Comparison of ENCODE assay signal across 31 mouse cellular contexts in the genomic region with DNA sequence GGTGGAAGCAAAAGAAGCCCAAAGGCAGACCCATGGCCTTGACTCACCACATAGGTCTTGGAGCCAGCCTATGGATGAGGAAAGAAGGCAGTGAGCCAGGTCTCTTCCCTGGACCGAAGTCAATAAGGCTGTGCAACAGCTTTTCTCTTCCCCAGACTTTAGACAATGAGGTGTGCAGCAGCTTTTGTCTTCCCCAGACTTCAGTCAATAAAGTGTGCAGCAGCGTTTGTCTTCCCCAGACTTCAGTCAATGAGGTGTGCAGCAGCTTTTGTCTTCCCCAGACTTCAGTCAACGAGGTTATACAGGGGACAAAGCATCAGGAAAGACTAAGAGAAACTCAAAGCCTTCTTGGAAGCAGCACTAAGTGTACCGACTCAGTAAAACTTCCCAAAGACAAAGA. TPM values are rescaled to one million over a fixed set of nuclear protein-coding genes. Genes with fewer than 3 reads are reported as not detected.
DNase-seq lines count a peak whose midpoint lies in the region; ATAC-seq and TF ChIP-seq lines count a peak whose summit lies in the region.
"Had no signal": no experiment of that assay in that cellular context is flagged by ENCODE, and none has a peak within 500 bp of the region (broad histone marks: within the 10 kb centered on the region; RNA-seq: fewer than 3 reads in every experiment).

No protein-coding gene starts in this region.

- H3K4me3 ChIP-seq in intestine, embryonic 16.5 days (ENCODE audit: low read length), result no peak overlapping the region
- no peak overlapping the region for H3K4me3 ChIP-seq in intestine, embryonic 15.5 days (replicated peaks)
- H3K4me3 ChIP-seq in stomach, embryonic 15.5 days (replicated peaks), result no peak overlapping the region
- H3K4me3 ChIP-seq in stomach, postnatal 0 days (ENCODE audit: low read depth, low read length), result no peak overlapping the region
- no peak overlapping the region for H3K4me3 ChIP-seq in liver, embryonic 13.5 days (replicated peaks)
- H3K4me3 ChIP-seq: embryonic facial prominence, embryonic 10.5 days; embryonic facial prominence, embryonic 15.5 days; forebrain, embryonic 12.5 days; heart, embryonic 10.5 days; heart, embryonic 15.5 days; limb, embryonic 13.5 days; megakaryocyte, embryonic 14.5 days; midbrain, embryonic 13.5 days; neural tube, embryonic 15.5 days had no signal

- ATAC-seq in intestine, embryonic 16.5 days, result no peak
- ATAC-seq in intestine, embryonic 15.5 days, result no peak
- ATAC-seq in stomach, embryonic 15.5 days (ENCODE audit: insufficient read depth, low FRiP score, low read depth), result no peak
- no peak for ATAC-seq in stomach, postnatal 0 days (ENCODE audit: low FRiP score, low TSS enrichment)
- ATAC-seq in liver, embryonic 13.5 days (ENCODE audit: low read depth), result no peak
- ATAC-seq: forebrain, postnatal 0 days; hindbrain, postnatal 0 days; intestine, postnatal 0 days; lung, postnatal 0 days; midbrain, embryonic 13.5 days; Patski had no signal

- no peaks in the 10 kb centered on the region for H3K9me3 ChIP-seq in intestine, embryonic 16.5 days (ENCODE audit: control insufficient read depth, low read length)
- H3K9me3 ChIP-seq in intestine, embryonic 15.5 days, result no peaks in the 10 kb centered on the region
- no peaks in the 10 kb centered on the region for H3K9me3 ChIP-seq in stomach, embryonic 15.5 days
- no peaks in the 10 kb centered on the region for H3K9me3 ChIP-seq in stomach, postnatal 0 days (ENCODE audit: control insufficient read depth, low read length)
- no peaks in the 10 kb centered on the region for H3K9me3 ChIP-seq in liver, embryonic 13.5 days (replicated peaks)
- H3K9me3 ChIP-seq: embryonic facial prominence, embryonic 10.5 days; embryonic facial prominence, embryonic 15.5 days; forebrain, embryonic 12.5 days; heart, embryonic 10.5 days; heart, embryonic 15.5 days; limb, embryonic 13.5 days; megakaryocyte, embryonic 14.5 days; midbrain, embryonic 13.5 days; neural tube, embryonic 15.5 days had no signal

- H3K9ac ChIP-seq in intestine, embryonic 16.5 days (ENCODE audit: low read depth, low read length), result no peak overlapping the region
- no peak overlapping the region for H3K9ac ChIP-seq in intestine, embryonic 15.5 days
- H3K9ac ChIP-seq in stomach, embryonic 15.5 days, result no peak overlapping the region
- no peak overlapping the region for H3K9ac ChIP-seq in stomach, postnatal 0 days (ENCODE audit: low read length)
- H3K9ac ChIP-seq in liver, embryonic 13.5 days, result no peak overlapping the region
- H3K9ac ChIP-seq: embryonic facial prominence, embryonic 15.5 days; forebrain, embryonic 12.5 days; forebrain, postnatal 0 days; heart, embryonic 15.5 days; limb, embryonic 13.5 days; midbrain, embryonic 13.5 days; neural tube, embryonic 15.5 days had no signal

- no peak for DNase-seq in stomach, postnatal 0 days (ENCODE audit: low spot score)
- DNase-seq in liver, embryonic 13.5 days, result no peak
- DNase-seq in layer of hippocampus, adult 18-20 months (ENCODE audit: low spot score in 2 of 2), result no peak
- DNase-seq in embryo, embryonic 10 days (ENCODE audit: low spot score), result no peak
- DNase-seq: adrenal gland, adult 2 months; adrenal gland, postnatal 36 days; cerebellum, adult 18-20 months; cerebellum, postnatal 14 days; forebrain, postnatal 0 days; lung, postnatal 4 days; retina, postnatal 1 day; right cerebral cortex, postnatal 25 days; spleen, adult 18-20 months; thymus, postnatal 14 days had no signal

- TF ChIP-seq EP300 in stomach, postnatal 0 days (optimal IDR thresholded peaks at IDR 0.05), result no peak

- H3K4me2 ChIP-seq in intestine, embryonic 16.5 days (ENCODE audit: low read depth, low read length), result no peak overlapping the region
- H3K4me2 ChIP-seq in intestine, embryonic 15.5 days (replicated peaks), result no peak overlapping the region
- H3K4me2 ChIP-seq in stomach, embryonic 15.5 days, result no peak overlapping the region
- no peak overlapping the region for H3K4me2 ChIP-seq in stomach, postnatal 0 days (replicated peaks; ENCODE audit: low read depth)
- no peak overlapping the region for H3K4me2 ChIP-seq in liver, embryonic 13.5 days
- H3K4me2 ChIP-seq: embryonic facial prominence, embryonic 15.5 days; forebrain, embryonic 12.5 days; heart, embryonic 15.5 days; limb, embryonic 13.5 days; midbrain, embryonic 13.5 days; neural tube, embryonic 15.5 days had no signal

- H3K27ac ChIP-seq in intestine, embryonic 16.5 days (ENCODE audit: low read length), result peak overlapping the region; percentile 94; the same call in 1 of the 2 replicates
- no peak overlapping the region for H3K27ac ChIP-seq in intestine, embryonic 15.5 days
- H3K27ac ChIP-seq in stomach, embryonic 15.5 days, result 0 out of 2 replicates have a peak overlapping the region, but pooled peaks have one; percentile 86
- no peak overlapping the region for H3K27ac ChIP-seq in stomach, postnatal 0 days (replicated peaks)
- H3K27ac ChIP-seq in liver, embryonic 13.5 days, result peak overlapping the region; percentile 76; the same call in 1 of the 2 replicates
- H3K27ac ChIP-seq: embryonic facial prominence, embryonic 10.5 days; embryonic facial prominence, embryonic 15.5 days; forebrain, embryonic 12.5 days; heart, embryonic 10.5 days; heart, embryonic 15.5 days; hindbrain, postnatal 0 days; limb, embryonic 13.5 days; midbrain, embryonic 13.5 days; neural tube, embryonic 15.5 days had no signal

- no peak for TF ChIP-seq CTCF in stomach, postnatal 0 days (IDR thresholded peaks at IDR 0.05; ENCODE audit: low read depth)

- H3K4me1 ChIP-seq in intestine, embryonic 16.5 days (ENCODE audit: control insufficient read depth, insufficient read depth, low read length), result peaks cover 8% of the 10 kb centered on the region; the same call in 1 of the 2 replicates
- peaks cover 11% of the 10 kb centered on the region for H3K4me1 ChIP-seq in intestine, embryonic 15.5 days (replicated peaks)
- peaks cover 12% of the 10 kb centered on the region; the same call in 1 of the 2 replicates for H3K4me1 ChIP-seq in stomach, embryonic 15.5 days
- no peaks in the 10 kb centered on the region; the same call in 1 of the 2 replicates for H3K4me1 ChIP-seq in stomach, postnatal 0 days (replicated peaks; ENCODE audit: control insufficient read depth, insufficient read depth)
- H3K4me1 ChIP-seq in liver, embryonic 13.5 days (replicated peaks), result peaks cover 15% of the 10 kb centered on the region
- H3K4me1 ChIP-seq: embryonic facial prominence, embryonic 15.5 days; neural tube, embryonic 15.5 days had no signal

- 77% methylated on average over 4 of the region's 4 CpGs for WGBS in intestine, embryonic 16.5 days
- WGBS in intestine, embryonic 15.5 days, result 80% methylated on average over 4 of the region's 4 CpGs
- 71% methylated on average over 4 of the region's 4 CpGs for WGBS in stomach, embryonic 15.5 days
- 64% methylated on average over 4 of the region's 4 CpGs for WGBS in stomach, postnatal 0 days
- 65% methylated on average over 4 of the region's 4 CpGs for WGBS in liver, embryonic 13.5 days (ENCODE audit: insufficient replicate concordance)

- H3K36me3 ChIP-seq in intestine, embryonic 16.5 days (ENCODE audit: control insufficient read depth, insufficient read depth, low read length), result no peaks in the 10 kb centered on the region
- no peaks in the 10 kb centered on the region for H3K36me3 ChIP-seq in intestine, embryonic 15.5 days
- H3K36me3 ChIP-seq in stomach, embryonic 15.5 days, result no peaks in the 10 kb centered on the region
- H3K36me3 ChIP-seq in stomach, postnatal 0 days (ENCODE audit: control insufficient read depth, insufficient read depth, low read length), result no peaks in the 10 kb centered on the region
- no peaks in the 10 kb centered on the region for H3K36me3 ChIP-seq in liver, embryonic 13.5 days
- H3K36me3 ChIP-seq: embryonic facial prominence, embryonic 10.5 days; embryonic facial prominence, embryonic 15.5 days; forebrain, embryonic 12.5 days; heart, embryonic 10.5 days; heart, embryonic 15.5 days; limb, embryonic 13.5 days; midbrain, embryonic 13.5 days; neural tube, embryonic 15.5 days had no signal

- no peaks in the 10 kb centered on the region for H3K27me3 ChIP-seq in intestine, embryonic 16.5 days (replicated peaks; ENCODE audit: control insufficient read depth, insufficient read depth, low read length)
- no peaks in the 10 kb centered on the region for H3K27me3 ChIP-seq in intestine, embryonic 15.5 days (replicated peaks)
- H3K27me3 ChIP-seq in stomach, embryonic 15.5 days (replicated peaks), result no peaks in the 10 kb centered on the region
- no peaks in the 10 kb centered on the region for H3K27me3 ChIP-seq in stomach, postnatal 0 days (ENCODE audit: control insufficient read depth, insufficient read depth, low read length)
- H3K27me3 ChIP-seq in liver, embryonic 13.5 days, result peaks cover 14% of the 10 kb centered on the region; the same call in 1 of the 2 replicates
- H3K27me3 ChIP-seq: midbrain, embryonic 13.5 days; Patski had no signal

RNA-seq across cellular contexts. Expression of gene Tcf7l2, which starts 39.5 kb away (rescaled TPM):
- polyA plus RNA-seq in intestine, embryonic 16.5 days (2015; fragmentation: Nextera tagmentation; extraction: Ambion mirVana), result 57.1 and 58.4 TPM in 2 replicates
- 65.0 and 78.9 TPM in 2 replicates for polyA plus RNA-seq in intestine, embryonic 15.5 days (2015; fragmentation: Nextera tagmentation; extraction: Ambion mirVana)
- polyA plus RNA-seq in stomach, embryonic 15.5 days (2015; fragmentation: Nextera tagmentation; extraction: Ambion mirVana), result 85.2 and 89.4 TPM in 2 replicates
- 40.6 and 41.7 TPM in 2 replicates for polyA plus RNA-seq in stomach, postnatal 0 days (2015; fragmentation: Nextera tagmentation; extraction: Ambion mirVana)
- polyA plus RNA-seq in liver, embryonic 13.5 days (2015; fragmentation: Nextera tagmentation; extraction: Ambion mirVana), result 17.8 and 23.4 TPM in 2 replicates
- total RNA-seq in layer of hippocampus, adult 18-20 months (2021), result 10 to 100 TPM; 10.5 to 13.1 TPM
- total RNA-seq: CH12.LX had no signal

Comparison
In these comparisons a context has a peak if more than half of its experiments do, and no peak if none do; other contexts are left out.
1. H3K27ac ChIP-seq: peak in intestine, embryonic 16.5 days (single experiment), stomach, embryonic 15.5 days (single experiment) and liver, embryonic 13.5 days (single experiment); none in intestine, embryonic 15.5 days (single experiment) and stomach, postnatal 0 days (single experiment).